Mouse (Mus musculus): ENCODE measurements at regions not wholly inside any gene's neighbourhood (a gene's known extent, or its start where the extent isn't known, plus 50 kb on each side); places are given as distances from the start of the nearest gene placed in this dataset.

DNA sequence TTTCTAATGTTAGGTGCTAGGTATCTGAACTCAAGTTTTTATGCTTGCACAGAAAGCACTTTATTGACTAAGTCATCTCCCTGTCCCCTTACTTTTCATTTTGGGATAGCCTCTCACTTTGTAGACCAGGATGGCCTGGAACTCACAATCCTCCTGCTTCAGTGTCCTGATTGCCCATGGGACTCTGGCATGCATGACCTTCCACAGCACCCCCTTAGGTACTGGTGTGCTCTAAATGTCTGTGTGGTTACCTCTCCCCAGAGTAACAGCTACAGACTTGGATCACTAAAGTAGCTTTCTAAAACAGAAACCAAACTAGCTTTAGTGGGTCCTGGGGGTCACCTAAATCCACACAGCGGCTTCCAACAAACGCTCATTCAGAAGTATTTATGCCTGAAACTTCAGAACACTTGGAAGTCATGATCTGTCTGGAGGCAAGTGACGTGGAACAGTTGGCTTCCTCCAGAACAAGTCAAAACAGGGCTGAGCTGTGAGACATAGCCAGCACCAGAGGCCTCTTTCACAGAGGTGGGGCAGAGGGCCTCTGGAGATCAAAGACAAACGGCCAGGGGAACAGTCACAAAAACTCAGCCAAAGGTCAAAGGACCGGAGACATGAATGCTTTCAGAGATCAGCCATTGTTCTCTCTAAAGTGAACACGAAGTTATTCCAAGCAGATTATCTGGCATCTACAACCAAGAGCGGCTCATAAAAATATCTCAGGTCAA is 80.8 kb upstream of the Nebl start:
- no peak overlapping the region for H3K4me3 ChIP-seq (ENCODE audit: insufficient read depth, low read length)
- peak overlapping the region; percentile 39; the same call in 1 of the 2 replicates for H3K27ac ChIP-seq (ENCODE audit: insufficient read depth, low read length)
- TF ChIP-seq POLR2A (IDR thresholded peaks at IDR 0.05; ENCODE audit: extremely low read depth, insufficient read depth, low read length) = no peak
- no peak for TF ChIP-seq CTCF (IDR thresholded peaks at IDR 0.05; ENCODE audit: extremely low read depth, insufficient read depth, low read length)
- H3K4me1 ChIP-seq (ENCODE audit: control insufficient read depth, insufficient read depth, low read length) = no peaks in the 10 kb centered on the region

All from cortical plate, adult 2 months (tissue).